Mouse (Mus musculus) ES-E14 (cell line): ENCODE measurements around the gene Cep70. TPM values are rescaled to one million over a fixed set of nuclear protein-coding genes. Genes with fewer than 3 reads are reported as not detected.

Source experiments
- DNase-seq: peaks from one replicate; pipeline ENCODE4 v3.0.0-alpha.2; 2013; ENCODE audit warnings: low read depth, low spot score
- H3K27ac ChIP-seq: 2 replicates; pipeline ENCODE4 v1.5.1; 2012; ENCODE audit warnings: low read depth, mild to moderate bottlenecking, low read length, moderate library complexity, mixed read lengths; ENCODE audit not compliant: poor library complexity, insufficient read depth, severe bottlenecking
- H3K36me3 ChIP-seq: 2 replicates; pipeline ENCODE4 v1.6.1; 2012; ENCODE audit warnings: mild to moderate bottlenecking, low read length, moderate library complexity, mixed read lengths; ENCODE audit not compliant: control insufficient read depth, poor library complexity, insufficient read depth, severe bottlenecking
- H3K4me1 ChIP-seq, 2 experiments: fragments of 150-350 bp in 1 of 2; sonication (generic) in 1 of 2; 2 replicates each; pipeline ENCODE4 v1.6.1; 2012; ENCODE audit warnings: low read length in 2 of 2, mild to moderate bottlenecking in 1 of 2, mixed read lengths in 1 of 2; ENCODE audit not compliant: control insufficient read depth in 2 of 2, insufficient read depth in 2 of 2, poor library complexity in 1 of 2
- H3K4me3 ChIP-seq, 2 experiments: fragments of 150-350 bp in 1 of 2; sonication (generic) in 1 of 2; 2 replicates each; pipeline ENCODE4 v1.5.1; 2012; ENCODE audit warnings: low read length in 2 of 2, low read depth in 1 of 2, mild to moderate bottlenecking in 1 of 2, mixed read lengths in 1 of 2; ENCODE audit not compliant: insufficient read depth in 1 of 2, poor library complexity in 1 of 2, severe bottlenecking in 1 of 2
- H3K9ac ChIP-seq: 2 replicates; pipeline ENCODE4 v1.6.1; 2012; ENCODE audit warnings: low read depth, mild to moderate bottlenecking, low read length, mixed read lengths; ENCODE audit not compliant: poor library complexity, insufficient read depth, severe bottlenecking
- H3K9me3 ChIP-seq: fragments of 150-350 bp; sonication (generic); 2 replicates; pipeline ENCODE4 v1.6.1; 2012; ENCODE audit warnings: low read depth, mild to moderate bottlenecking, low read length; ENCODE audit not compliant: control insufficient read depth, insufficient read depth
- CHD2 ChIP-seq: IDR thresholded peaks from 2 replicates; pipeline ENCODE4 v1.6.1; 2014; ENCODE audit warnings: mild to moderate bottlenecking, low read depth, low read length, inconsistent platforms
- HCFC1 ChIP-seq: IDR thresholded peaks from 2 replicates; pipeline ENCODE4 v1.6.1; 2012; ENCODE audit warnings: low read length, inconsistent platforms, borderline replicate concordance; ENCODE audit not compliant: insufficient read depth
- MAFK ChIP-seq: IDR thresholded peaks from 2 replicates; pipeline ENCODE4 v1.6.1; 2014; ENCODE audit warnings: mild to moderate bottlenecking, low read depth, low read length, inconsistent platforms; ENCODE audit not compliant: insufficient read depth
- ZC3H11A ChIP-seq: IDR thresholded peaks from 2 replicates; pipeline ENCODE4 v1.6.1; 2012; ENCODE audit warnings: low read depth, mild to moderate bottlenecking, inconsistent platforms, low read length, borderline replicate concordance
- ZNF384 ChIP-seq: IDR thresholded peaks from 2 replicates; pipeline ENCODE4 v1.6.1; 2012; ENCODE audit warnings: low read depth, low read length, inconsistent platforms
- in situ Hi-C, 2 experiments: fragments of 600-800 bp; cut with MboI; formaldehyde crosslinking; loops; one replicate each; pipeline ENCODE4 v1.15.1; 2025; ENCODE audit warnings: low sequenced_read_pairs in 2 of 2, inconsistent platforms in 1 of 2; ENCODE audit not compliant: unreplicated experiment in 2 of 2
- total RNA-seq: library from RNA; depleted of rRNA; stranded (reverse); fragments of 300-350 nt; gene quantifications from 2 replicates; pipeline ENCODE4 v1.2.3, GENCODE M21; 2012

Gene Cep70
- total RNA-seq, 1 experiment: 22.2 TPM

GRCm38 (mm10) chr9:99221636-99222035 lies 21.5 kb upstream of the Cep70 start:
- no peaks in the 10 kb centered on the region for H3K4me1 ChIP-seq
- TF ChIP-seq MAFK (no peak), CHD2 (no peak), ZNF384 (no peak), ZC3H11A (no peak), HCFC1 (no peak)
- no peak overlapping the region for H3K4me3 ChIP-seq
- in situ Hi-C loops: no loop called here
- no peaks in the 10 kb centered on the region for H3K36me3 ChIP-seq
- H3K9ac ChIP-seq: no peak overlapping the region
- no peak overlapping the region for H3K27ac ChIP-seq
- no peak for DNase-seq
- H3K9me3 ChIP-seq: no peaks in the 10 kb centered on the region

- H3K27ac ChIP-seq: no peak overlapping the region
- no peak overlapping the region for H3K4me3 ChIP-seq
- H3K4me1 ChIP-seq: no peaks in the 10 kb centered on the region
- H3K9me3 ChIP-seq: no peaks in the 10 kb centered on the region
- H3K36me3 ChIP-seq: no peaks in the 10 kb centered on the region
- DNase-seq: no peak
- TF ChIP-seq ZC3H11A: no peak
- no peak for TF ChIP-seq ZNF384
- TF ChIP-seq MAFK: no peak
- TF ChIP-seq HCFC1: no peak
- TF ChIP-seq CHD2: no peak
- in situ Hi-C loops: no loop called here
- H3K9ac ChIP-seq: no peak overlapping the region
Measured at GRCm38 (mm10) chr9:99224583-99224982, 18.6 kb upstream of the Cep70 start.

GRCm38 (mm10) chr9:99229450-99229849 lies 13.7 kb upstream of the Cep70 start:
- TF ChIP-seq ZC3H11A: no peak
- TF ChIP-seq HCFC1: no peak
- TF ChIP-seq MAFK: no peak
- TF ChIP-seq ZNF384: no peak
- TF ChIP-seq CHD2: no peak
- DNase-seq: no peak
- in situ Hi-C loops: loop anchor here in 1 of 2 experiments (25.0 kb wide), 1 partner anchor 167 kb away; no protein-coding TSS in a partner anchor
- Histone ChIP-seq H3K4me3 (no peak overlapping the region), H3K9me3 (no peaks in the 10 kb centered on the region), H3K4me1 (peaks cover 0 to 2% of the 10 kb centered on the region in 2 experiments; a peak in 1 of 4 replicates), H3K36me3 (no peaks in the 10 kb centered on the region), H3K9ac (no peak overlapping the region), H3K27ac (no peak overlapping the region)

- Histone ChIP-seq H3K4me1 (peaks cover 2% of the 10 kb centered on the region in 2 experiments; a peak in 1 of 4 replicates), H3K36me3 (no peaks in the 10 kb centered on the region), H3K9me3 (no peaks in the 10 kb centered on the region), H3K4me3 (no peak within 1 kb of the TSS), H3K27ac (no peak within 1 kb of the TSS), H3K9ac (no peak within 1 kb of the TSS)
- in situ Hi-C loops: loop anchor here in 1 of 2 experiments (25.0 kb wide), 1 partner anchor 175 kb away; no protein-coding TSS in a partner anchor
- TF ChIP-seq HCFC1: no peak
- TF ChIP-seq CHD2: no peak
- TF ChIP-seq ZC3H11A: no peak
- TF ChIP-seq ZNF384: no peak
- no peak for TF ChIP-seq MAFK
- no peak for DNase-seq
Measured at GRCm38 (mm10) chr9:99237139-99237538, 6.0 kb upstream of the Cep70 start, which contains the start of gene Faiml. Gene Faiml, minus strand, starts transcription at chr9:99237239.

DNA sequence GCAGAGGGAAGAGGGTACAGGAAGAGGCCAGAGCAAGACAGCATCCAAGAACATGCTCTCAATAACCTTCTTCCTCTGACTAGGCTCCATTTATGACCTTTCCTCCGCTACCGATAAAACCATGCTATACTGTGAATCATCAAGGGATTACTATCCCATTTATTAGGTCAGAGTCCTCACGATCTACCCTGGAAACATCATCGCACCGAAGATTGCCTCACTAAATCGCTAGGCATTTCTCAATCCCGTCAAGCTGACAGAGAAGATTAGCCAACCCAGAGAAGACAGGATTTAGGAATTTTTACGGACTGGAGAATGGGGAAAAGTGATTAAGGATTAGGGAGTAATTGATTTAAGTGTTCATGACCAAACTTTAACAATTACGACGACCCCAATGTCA lies 4.9 kb upstream of the Cep70 start:
- Histone ChIP-seq H3K9me3 (no peaks in the 10 kb centered on the region), H3K4me1 (peaks cover 2% of the 10 kb centered on the region in 2 experiments; a peak in 2 of 4 replicates), H3K36me3 (no peaks in the 10 kb centered on the region), H3K4me3 (no peak overlapping the region), H3K9ac (no peak overlapping the region), H3K27ac (no peak overlapping the region)
- in situ Hi-C loops: loop anchor here in 1 of 2 experiments (25.0 kb wide), 1 partner anchor 176 kb away; no protein-coding TSS in a partner anchor
- TF ChIP-seq MAFK (no peak), HCFC1 (no peak), CHD2 (no peak), ZNF384 (no peak), ZC3H11A (no peak)
- no peak for DNase-seq
